Mouse (Mus musculus): ENCODE data around the gene Galntl6. TPM values are rescaled to one million over a fixed set of nuclear protein-coding genes. Genes with fewer than 3 reads are reported as not detected.

Galntl6 gene
- total and polyA plus RNA-seq, 3 experiments, result not detected

DNA sequence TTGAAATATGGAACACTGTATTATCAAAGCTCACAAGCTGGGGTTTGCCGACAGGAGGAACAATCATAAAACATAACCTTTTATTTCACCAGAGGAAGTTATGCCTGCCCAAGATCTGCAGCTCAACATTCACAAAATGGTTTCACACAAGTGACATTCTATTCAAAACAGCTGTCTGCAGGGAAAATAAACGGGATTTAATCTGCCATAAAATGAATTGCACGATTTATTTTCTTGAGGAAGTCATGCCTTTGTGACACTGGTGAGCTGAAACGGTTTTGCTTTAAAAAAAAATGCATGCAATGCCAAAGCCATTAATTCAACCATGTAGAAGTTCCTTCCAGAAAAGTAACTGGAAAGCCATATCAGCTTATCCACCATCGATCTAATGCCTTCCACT lies 494.0 kb downstream of the Galntl6 start:
- Histone ChIP-seq H3K36me3 (replicated peaks in 1 of 2; ENCODE audit: control insufficient read depth in 1 of 2, insufficient read depth in 1 of 2, low read length in 1 of 2) (no peaks in the 10 kb centered on the region), H3K9ac (ENCODE audit: insufficient read depth, low read depth) (no peak overlapping the region), H3K27me3 (replicated peaks) (no peaks in the 10 kb centered on the region), H3K9me3 (replicated peaks; ENCODE audit: low read length) (no peaks in the 10 kb centered on the region), H3K4me1 (ENCODE audit: control insufficient read depth in 1 of 2, insufficient read depth in 2 of 2) (no peaks in the 10 kb centered on the region), H3K4me3 (replicated peaks in 1 of 3; ENCODE audit: low read depth in 2 of 3, low read length in 2 of 3, poor library complexity in 1 of 3) (no peak overlapping the region), H3K79me2 (replicated peaks; ENCODE audit: control insufficient read depth, extremely low read depth, insufficient read depth, poor library complexity, severe bottlenecking) (no peaks in the 10 kb centered on the region), H3K27ac (ENCODE audit: insufficient read depth, low read depth) (no peak overlapping the region), H3K4me2 (ENCODE audit: insufficient read depth, low read depth, poor library complexity, severe bottlenecking) (no peak overlapping the region)
- dilution Hi-C loops (cut with MboI; ENCODE audit: extremely low pct_ligation_motif_present, extremely low pct_unique_long_range_greater_than_20kb, low sequenced_read_pairs), result no loop called here
- TF ChIP-seq MYC (IDR thresholded peaks at IDR 0.05; ENCODE audit: low read depth, low read length) (no peak), NELFE (IDR thresholded peaks at IDR 0.05; ENCODE audit: low read depth, low read length) (no peak), ZKSCAN1 (IDR thresholded peaks at IDR 0.05; ENCODE audit: borderline replicate concordance, low read depth, low read length) (no peak), CHD1 (IDR thresholded peaks at IDR 0.05; ENCODE audit: low read depth, low read length) (no peak), USF2 (conservative IDR thresholded peaks at IDR 0.05; ENCODE audit: low read depth, low read length) (no peak), ETS1 (conservative IDR thresholded peaks at IDR 0.05; ENCODE audit: low read depth, low read length) (no peak), IRF4 (IDR thresholded peaks at IDR 0.05; ENCODE audit: low read depth, low read length) (no peak), BHLHE40 (IDR thresholded peaks at IDR 0.05; ENCODE audit: low read depth, low read length) (no peak), EP300 (IDR thresholded peaks at IDR 0.05; ENCODE audit: low read length) (no peak), POLR2AphosphoS2 (IDR thresholded peaks at IDR 0.05; ENCODE audit: low read depth, low read length) (no peak)
- no peak for DNase-seq (ENCODE audit: extremely low read depth)
- in situ Hi-C loops (cut with MboI; ENCODE audit: low pct_ligation_motif_present, low pct_unique_long_range_greater_than_20kb, low sequenced_read_pairs), result no loop called here

DNA sequence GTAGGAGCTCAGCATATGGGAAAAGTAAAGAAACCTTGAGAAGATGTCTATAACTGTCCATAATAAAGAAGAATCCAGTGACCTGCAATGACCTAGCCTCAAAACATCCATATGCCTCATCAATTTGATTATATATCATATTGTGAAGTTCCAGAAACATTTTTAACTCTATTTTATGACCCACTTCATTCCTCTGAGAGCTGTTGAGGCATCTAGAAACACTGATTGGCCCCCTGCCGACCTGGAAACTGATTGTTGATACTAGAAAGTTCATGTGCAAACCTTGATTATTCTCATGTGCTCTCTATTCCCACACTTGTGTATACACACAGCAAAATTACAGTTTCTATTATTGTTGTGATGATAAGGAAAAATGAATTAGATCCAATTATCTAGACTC lies 494.9 kb downstream of the Galntl6 start:
- DNase-seq (ENCODE audit: extremely low read depth), result no peak
- no peaks in the 10 kb centered on the region for H3K27me3 ChIP-seq (replicated peaks)

DNA sequence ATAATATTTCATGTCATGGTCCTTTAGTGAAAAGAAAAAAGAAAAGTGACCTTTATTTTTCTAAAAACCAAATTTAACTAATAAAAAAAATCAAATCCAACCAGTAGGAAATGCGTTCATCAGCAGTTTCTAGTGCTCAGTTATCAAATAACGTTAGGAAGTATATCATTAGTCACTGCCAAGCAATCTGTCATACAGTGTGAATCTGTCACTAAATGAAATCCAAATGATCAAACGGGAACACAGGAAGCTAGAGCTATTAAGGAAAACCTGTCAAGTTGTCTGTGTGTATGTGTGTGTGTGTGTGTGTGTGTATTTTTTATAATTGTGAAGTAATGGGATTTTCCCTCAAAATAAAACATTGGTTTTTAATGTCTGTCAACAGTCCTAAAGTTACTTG lies 515.9 kb downstream of the Galntl6 start:
- TF ChIP-seq RAD21 (IDR thresholded peaks at IDR 0.05; ENCODE audit: low read depth, low read length), result no peak
- TF ChIP-seq ETS1 (conservative IDR thresholded peaks at IDR 0.05; ENCODE audit: low read depth, low read length), result no peak
- no peak for TF ChIP-seq TCF12 (IDR thresholded peaks at IDR 0.05; ENCODE audit: low read depth, low read length)
- no peak for TF ChIP-seq CHD1 (IDR thresholded peaks at IDR 0.05; ENCODE audit: low read depth, low read length)
- TF ChIP-seq JUN (IDR thresholded peaks at IDR 0.05; ENCODE audit: insufficient read depth, low read depth, low read length), result no peak
- no peak for TF ChIP-seq SIN3A (IDR thresholded peaks at IDR 0.05; ENCODE audit: low read length)
- no peak for TF ChIP-seq MAFK (IDR thresholded peaks at IDR 0.05; ENCODE audit: insufficient replicate concordance, low read length)
- no peak for TF ChIP-seq NELFE (IDR thresholded peaks at IDR 0.05; ENCODE audit: low read depth, low read length)
- TF ChIP-seq SMC3 (IDR thresholded peaks at IDR 0.05; ENCODE audit: low read depth, low read length), result no peak
- no peak for TF ChIP-seq CTCF (conservative IDR thresholded peaks at IDR 0.05 in 1 of 2, IDR thresholded peaks at IDR 0.05 in 1 of 2; ENCODE audit: low read depth in 2 of 2, low read length in 2 of 2)
- TF ChIP-seq UBTF (IDR thresholded peaks at IDR 0.05; ENCODE audit: low read depth, low read length), result no peak
- TF ChIP-seq ZC3H11A (IDR thresholded peaks at IDR 0.05; ENCODE audit: low read depth, low read length), result no peak
- no peak for TF ChIP-seq BHLHE40 (IDR thresholded peaks at IDR 0.05; ENCODE audit: low read depth, low read length)
- TF ChIP-seq EP300 (IDR thresholded peaks at IDR 0.05; ENCODE audit: low read length), result no peak
- no peak for TF ChIP-seq MAZ (IDR thresholded peaks at IDR 0.05; ENCODE audit: low read depth, low read length)
- TF ChIP-seq JUND (conservative IDR thresholded peaks at IDR 0.05; ENCODE audit: low read depth, low read length), result no peak
- no peak for TF ChIP-seq MYC (IDR thresholded peaks at IDR 0.05; ENCODE audit: low read depth, low read length)
- TF ChIP-seq MAX (IDR thresholded peaks at IDR 0.05; ENCODE audit: low read length), result no peak
- TF ChIP-seq ZNF384 (IDR thresholded peaks at IDR 0.05; ENCODE audit: low read depth, low read length), result no peak

More for the DNA sequence above, 494.9 kb downstream of the Galntl6 start:
- no peaks in the 10 kb centered on the region for H3K79me2 ChIP-seq (replicated peaks; ENCODE audit: control insufficient read depth, extremely low read depth, insufficient read depth, poor library complexity, severe bottlenecking)
- no peaks in the 10 kb centered on the region for H3K4me1 ChIP-seq (ENCODE audit: control insufficient read depth in 1 of 2, insufficient read depth in 2 of 2)
- H3K36me3 ChIP-seq (replicated peaks in 1 of 2; ENCODE audit: control insufficient read depth in 1 of 2, insufficient read depth in 1 of 2, low read length in 1 of 2), result no peaks in the 10 kb centered on the region
- no peak overlapping the region for H3K27ac ChIP-seq (ENCODE audit: insufficient read depth, low read depth)
- in situ Hi-C loops (cut with MboI; ENCODE audit: low pct_ligation_motif_present, low pct_unique_long_range_greater_than_20kb, low sequenced_read_pairs), result no loop called here
- no peaks in the 10 kb centered on the region for H3K9me3 ChIP-seq (replicated peaks; ENCODE audit: low read length)
- TF ChIP-seq ELF1 (IDR thresholded peaks at IDR 0.05; ENCODE audit: low read depth, low read length) (no peak), ZKSCAN1 (IDR thresholded peaks at IDR 0.05; ENCODE audit: borderline replicate concordance, low read depth, low read length) (no peak), USF2 (conservative IDR thresholded peaks at IDR 0.05; ENCODE audit: low read depth, low read length) (no peak), ZC3H11A (IDR thresholded peaks at IDR 0.05; ENCODE audit: low read depth, low read length) (no peak), POLR2A (IDR thresholded peaks at IDR 0.05; ENCODE audit: low read depth, low read length) (no peak), MXI1 (IDR thresholded peaks at IDR 0.05; ENCODE audit: low read depth, low read length) (no peak), ZMIZ1 (IDR thresholded peaks at IDR 0.05; ENCODE audit: low read depth, low read length) (no peak), ETS1 (conservative IDR thresholded peaks at IDR 0.05; ENCODE audit: low read depth, low read length) (no peak), BHLHE40 (IDR thresholded peaks at IDR 0.05; ENCODE audit: low read depth, low read length) (no peak)
- dilution Hi-C loops (cut with MboI; ENCODE audit: extremely low pct_ligation_motif_present, extremely low pct_unique_long_range_greater_than_20kb, low sequenced_read_pairs), result no loop called here
- no peak overlapping the region for H3K4me3 ChIP-seq (replicated peaks in 1 of 3; ENCODE audit: low read depth in 2 of 3, low read length in 2 of 3, poor library complexity in 1 of 3)
- H3K9ac ChIP-seq (ENCODE audit: insufficient read depth, low read depth), result no peak overlapping the region
- no peak overlapping the region for H3K4me2 ChIP-seq (ENCODE audit: insufficient read depth, low read depth, poor library complexity, severe bottlenecking)

More for the DNA sequence above, 515.9 kb downstream of the Galntl6 start:
- in situ Hi-C loops (cut with MboI; ENCODE audit: low pct_ligation_motif_present, low pct_unique_long_range_greater_than_20kb, low sequenced_read_pairs), result no loop called here
- dilution Hi-C loops (cut with MboI; ENCODE audit: extremely low pct_ligation_motif_present, extremely low pct_unique_long_range_greater_than_20kb, low sequenced_read_pairs), result no loop called here
- H3K36me3 ChIP-seq (replicated peaks in 1 of 2; ENCODE audit: control insufficient read depth in 1 of 2, insufficient read depth in 1 of 2, low read length in 1 of 2), result no peaks in the 10 kb centered on the region
- no peak overlapping the region for H3K4me3 ChIP-seq (replicated peaks in 1 of 3; ENCODE audit: low read depth in 2 of 3, low read length in 2 of 3, poor library complexity in 1 of 3)
- H3K4me2 ChIP-seq (ENCODE audit: insufficient read depth, low read depth, poor library complexity, severe bottlenecking), result no peak overlapping the region
- H3K27ac ChIP-seq (ENCODE audit: insufficient read depth, low read depth), result no peak overlapping the region
- H3K9me3 ChIP-seq (replicated peaks; ENCODE audit: low read length), result no peaks in the 10 kb centered on the region
- DNase-seq (ENCODE audit: extremely low read depth), result no peak
- H3K9ac ChIP-seq (ENCODE audit: insufficient read depth, low read depth), result no peak overlapping the region
- H3K27me3 ChIP-seq (replicated peaks), result no peaks in the 10 kb centered on the region
- H3K79me2 ChIP-seq (replicated peaks; ENCODE audit: control insufficient read depth, extremely low read depth, insufficient read depth, poor library complexity, severe bottlenecking), result no peaks in the 10 kb centered on the region
- H3K4me1 ChIP-seq (ENCODE audit: control insufficient read depth in 1 of 2, insufficient read depth in 2 of 2), result no peaks in the 10 kb centered on the region

All from CH12.LX (cell line).